19 mouse cellular contexts compared by ENCODE assay signal in the genomic region with DNA sequence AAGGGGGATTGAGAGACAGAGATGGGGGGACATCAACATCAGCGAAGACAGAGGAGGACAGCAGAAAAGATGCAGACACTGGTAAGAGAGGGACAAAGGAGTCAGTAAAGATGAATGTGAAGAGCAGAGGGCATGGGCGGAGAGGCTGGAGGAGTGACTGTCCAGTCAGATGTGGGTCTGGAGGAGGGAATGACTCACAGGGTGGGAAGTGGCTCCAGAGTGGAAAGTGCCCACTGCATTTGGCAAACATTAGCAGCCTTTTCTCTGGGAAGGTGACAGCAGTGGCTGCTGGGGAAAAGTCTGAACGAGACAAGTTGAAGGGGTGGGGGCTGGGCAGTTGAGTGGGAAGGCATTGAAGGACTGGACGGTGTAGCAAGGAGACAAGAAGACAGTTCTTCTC. TPM values are rescaled to one million over a fixed set of nuclear protein-coding genes. Genes with fewer than 3 reads are reported as not detected.
DNase-seq lines count a peak whose midpoint lies in the region; ATAC-seq lines count a peak whose summit lies in the region.
"Had no signal": no experiment of that assay in that cellular context is flagged by ENCODE, and none has a peak within 500 bp of the region (broad histone marks: within the 10 kb centered on the region; RNA-seq: fewer than 3 reads in every experiment).

No protein-coding gene starts in this region.

- ATAC-seq in frontal cortex, adult (ENCODE audit: low TSS enrichment), result peak; percentile 54
- ATAC-seq: intestine, embryonic 15.5 days had no signal

- no peak for DNase-seq in frontal cortex, postnatal 10 days (ENCODE audit: low spot score in 2 of 2)
- DNase-seq in lung, adult 18-20 months, result peak; percentile 80 to 88
- no peak for DNase-seq in lung, postnatal 14 days
- peak; percentile 53 for DNase-seq in fibroblast of lung, adult 2 months (ENCODE audit: low read depth)
- DNase-seq in lung, postnatal 4 days, result peak; percentile 65 to 82
- DNase-seq in spleen, adult 12 weeks (ENCODE audit: low spot score), result no peak
- no peak for DNase-seq in layer of hippocampus, adult 18-20 months (ENCODE audit: low spot score in 2 of 2)
- DNase-seq: adrenal gland, adult 8-10 months; B cell, adult 2 months; cerebellum, adult 9-10 months; kidney, postnatal 14 days; liver, embryonic 13.5 days; right cerebral cortex, postnatal 14 days; thymus, adult 18-20 months had no signal

RNA-seq across cellular contexts. Expression of a gene that starts 12.3 kb away (rescaled TPM):
- total RNA-seq in layer of hippocampus, adult 18-20 months (2021), result 100 to 1,000 TPM; 122 to 136 TPM

RNA-seq across cellular contexts. Expression of a gene that starts 18.8 kb away (rescaled TPM):
- 10 to 100 TPM; 69.2 to 73.6 TPM for total RNA-seq in layer of hippocampus, adult 18-20 months (2021)

RNA-seq across cellular contexts. Expression of a gene that starts 19.2 kb away (rescaled TPM):
- total RNA-seq in layer of hippocampus, adult 18-20 months (2021), result 100 to 1,000 TPM; 101 to 110 TPM

RNA-seq across cellular contexts. Expression of a gene that starts 19.3 kb away (rescaled TPM):
- total RNA-seq in layer of hippocampus, adult 18-20 months (2021), result 10 to 100 TPM in 1 of 2 experiments, 1 to 10 TPM in 1; 7.7 to 16.5 TPM

RNA-seq across cellular contexts. Expression of a gene that starts 21.1 kb away (rescaled TPM):
- total RNA-seq in layer of hippocampus, adult 18-20 months (2021), result under 1 TPM in 1 of 2 experiments, not detected in 1; 0.42 TPM
- total RNA-seq: layer of hippocampus, postnatal 14 days; monocyte, adult 5-6 weeks; neutrophil, adult 5-6 weeks had no signal

Comparison
In these comparisons a context has a peak if more than half of its experiments do, and no peak if none do; other contexts are left out.
1. DNase-seq: peak in lung, adult 18-20 months (2 of 2), fibroblast of lung, adult 2 months (single experiment) and lung, postnatal 4 days (2 of 2); none in frontal cortex, postnatal 10 days (0 of 2), lung, postnatal 14 days (single experiment), spleen, adult 12 weeks (single experiment) and layer of hippocampus, adult 18-20 months (0 of 2).